10 mouse cellular contexts compared by ENCODE assay signal in the genomic region with DNA sequence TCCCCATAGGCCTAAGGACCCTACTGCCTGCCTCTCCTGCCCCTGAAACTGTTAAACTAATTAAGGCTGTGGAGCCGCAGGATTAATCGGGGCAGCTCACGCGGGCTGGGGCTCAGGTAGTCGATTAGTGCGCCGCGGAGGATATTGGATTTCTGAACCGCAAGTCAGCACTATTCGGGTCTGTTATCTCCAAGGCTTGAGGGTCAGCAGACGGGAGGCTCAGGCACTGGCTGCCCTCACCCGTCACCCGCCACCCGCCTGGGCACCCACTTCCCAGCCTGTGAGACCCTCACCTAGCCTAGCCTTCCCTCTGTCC. TPM values are rescaled to one million over a fixed set of nuclear protein-coding genes. Genes with fewer than 3 reads are reported as not detected.
DNase-seq lines count a peak whose midpoint lies in the region; ATAC-seq and TF ChIP-seq lines count a peak whose summit lies in the region.
"Had no signal": no experiment of that assay in that cellular context is flagged by ENCODE, and none has a peak within 500 bp of the region (broad histone marks: within the 10 kb centered on the region; RNA-seq: fewer than 3 reads in every experiment).

No protein-coding gene starts in this region.

- peak overlapping the region; percentile 60 for H3K9ac ChIP-seq in embryonic facial prominence, embryonic 13.5 days
- peak overlapping the region; percentile 12; the same call in 1 of the 2 replicates for H3K9ac ChIP-seq in hindbrain, embryonic 16.5 days (ENCODE audit: low read depth, low read length)
- H3K9ac ChIP-seq: liver, embryonic 15.5 days had no signal

- peak overlapping the region; percentile 53 for H3K4me2 ChIP-seq in embryonic facial prominence, embryonic 13.5 days
- H3K4me2 ChIP-seq in hindbrain, embryonic 16.5 days (ENCODE audit: low read length) = peak overlapping the region; percentile 4; the same call in 1 of the 2 replicates
- H3K4me2 ChIP-seq in myocyte (ENCODE audit: low read depth) = no peak overlapping the region
- H3K4me2 ChIP-seq: liver, embryonic 15.5 days had no signal

- WGBS in embryonic facial prominence, embryonic 13.5 days = 18% methylated on average over 14 of the region's 14 CpGs
- 48% methylated on average over 13 of the region's 14 CpGs for WGBS in hindbrain, embryonic 16.5 days

- TF ChIP-seq POLR2A in myocyte (IDR thresholded peaks at IDR 0.05; ENCODE audit: insufficient read length, low read depth) = no peak

- H3K27ac ChIP-seq in layer of hippocampus, adult 2 months = peak overlapping the region; percentile 89
- peak overlapping the region; percentile 96 for H3K27ac ChIP-seq in embryonic facial prominence, embryonic 13.5 days
- peak overlapping the region; percentile 16; the same call in 1 of the 2 replicates for H3K27ac ChIP-seq in hindbrain, embryonic 16.5 days (ENCODE audit: low read depth, low read length)
- H3K27ac ChIP-seq: liver, embryonic 15.5 days had no signal

- peaks cover 15% of the 10 kb centered on the region for H3K36me3 ChIP-seq in embryonic facial prominence, embryonic 13.5 days
- no peaks in the 10 kb centered on the region for H3K36me3 ChIP-seq in hindbrain, embryonic 16.5 days (ENCODE audit: control insufficient read depth, insufficient read depth, low read length)
- H3K36me3 ChIP-seq in myocyte (ENCODE audit: control insufficient read depth, insufficient read depth) = no peaks in the 10 kb centered on the region
- H3K36me3 ChIP-seq: liver, embryonic 15.5 days had no signal

- no peak for TF ChIP-seq CTCF in layer of hippocampus, adult 2 months (conservative IDR thresholded peaks at IDR 0.05)

- peaks cover 70% of the 10 kb centered on the region for H3K79me2 ChIP-seq in myocyte (ENCODE audit: control insufficient read depth, insufficient read depth)

- H3K4me3 ChIP-seq in layer of hippocampus, adult 2 months = no peak overlapping the region
- peak overlapping the region; percentile 12 for H3K4me3 ChIP-seq in embryonic facial prominence, embryonic 13.5 days
- H3K4me3 ChIP-seq in hindbrain, embryonic 16.5 days (ENCODE audit: low read length) = no peak overlapping the region
- no peak overlapping the region for H3K4me3 ChIP-seq in myocyte
- H3K4me3 ChIP-seq: liver, embryonic 15.5 days had no signal

- peaks cover 100% of the 10 kb centered on the region for H3K4me1 ChIP-seq in embryonic facial prominence, embryonic 13.5 days
- peaks cover 75% of the 10 kb centered on the region for H3K4me1 ChIP-seq in hindbrain, embryonic 16.5 days (ENCODE audit: control insufficient read depth, insufficient read depth, low read depth, low read length)

- H3K27me3 ChIP-seq in embryonic facial prominence, embryonic 13.5 days = no peaks in the 10 kb centered on the region
- no peaks in the 10 kb centered on the region for H3K27me3 ChIP-seq in hindbrain, embryonic 16.5 days (replicated peaks; ENCODE audit: control insufficient read depth, insufficient read depth, low read length)
- no peaks in the 10 kb centered on the region for H3K27me3 ChIP-seq in myocyte (ENCODE audit: control insufficient read depth, insufficient read depth, insufficient read length)
- H3K27me3 ChIP-seq: liver, embryonic 15.5 days had no signal

- H3ac ChIP-seq in myocyte (ENCODE audit: control insufficient read depth, insufficient read length) = no peak overlapping the region

- no peak for ATAC-seq in embryonic facial prominence, embryonic 13.5 days (ENCODE audit: insufficient number of reproducible peaks, insufficient read depth, low FRiP score, low TSS enrichment, low read depth)
- ATAC-seq in hindbrain, embryonic 16.5 days = no peak
- no peak for ATAC-seq in megakaryocyte-erythroid progenitor cell, adult 5-6 weeks (replicated peaks; ENCODE audit: low FRiP score, low TSS enrichment, poor library complexity, severe bottlenecking)

- no peak for DNase-seq in layer of hippocampus, adult 2 months (ENCODE audit: low spot score in 2 of 2)
- no peak for DNase-seq in layer of hippocampus, postnatal 10 days (ENCODE audit: low spot score in 2 of 2)
- DNase-seq in embryo, embryonic 10 days (ENCODE audit: low spot score) = no peak
- DNase-seq in layer of hippocampus, postnatal 36 days = no peak
- DNase-seq: kidney, postnatal 10 days had no signal

- no peaks in the 10 kb centered on the region for H3K9me3 ChIP-seq in embryonic facial prominence, embryonic 13.5 days
- no peaks in the 10 kb centered on the region for H3K9me3 ChIP-seq in hindbrain, embryonic 16.5 days (ENCODE audit: control insufficient read depth, low read length)
- H3K9me3 ChIP-seq: liver, embryonic 15.5 days had no signal

TF ChIP-seq in myocyte, 11 proteins besides CTCF, POLR2A, EP300 and RAD21:
- TF ChIP-seq TCF3 (IDR thresholded peaks at IDR 0.05; ENCODE audit: insufficient read length, low read depth) = no peak
- no peak for TF ChIP-seq TCF12 (IDR thresholded peaks at IDR 0.05; ENCODE audit: insufficient read depth, poor library complexity, severe bottlenecking)
- no peak for TF ChIP-seq USF1 (IDR thresholded peaks at IDR 0.05; ENCODE audit: low read depth)
- TF ChIP-seq MYOG (IDR thresholded peaks at IDR 0.05; ENCODE audit: control insufficient read depth in 1 of 3, insufficient read depth in 1 of 3, insufficient read length in 2 of 3, low read depth in 2 of 3) = no peak
- TF ChIP-seq POLR2AphosphoS2 (IDR thresholded peaks at IDR 0.05; ENCODE audit: insufficient read length, low read depth) = peak; percentile 3
TF ChIP-seq in myocyte: peak in this region for 1.

RNA-seq across cellular contexts. Expression of a gene that starts 40.4 kb away (rescaled TPM):
- 100 to 1,000 TPM; 108 to 113 TPM for total RNA-seq in layer of hippocampus, adult 2 months (2021)
- total RNA-seq in layer of hippocampus, postnatal 10 days (2021) = 100 to 1,000 TPM in 1 of 2 experiments, 10 to 100 TPM in 1; 98.1 to 103 TPM
- 12.8 and 14.3 TPM in 2 replicates for polyA plus RNA-seq in embryonic facial prominence, embryonic 13.5 days (2015; fragmentation: Nextera tagmentation; extraction: Ambion mirVana)
- 10.4 and 11.6 TPM in 2 replicates for polyA plus RNA-seq in hindbrain, embryonic 16.5 days (2015; fragmentation: Nextera tagmentation; extraction: Ambion mirVana)
- polyA plus RNA-seq in myocyte (2012; fragmentation: generic; extraction: Trizol) = 58.2 TPM
- 100 to 1,000 TPM; 111 to 113 TPM for total RNA-seq in layer of hippocampus, postnatal 36 days (2021)
- total RNA-seq in megakaryocyte-erythroid progenitor cell, adult 5-6 weeks (2014; fragmentation: Nextera tagmentation) = 4.8 and 7.0 TPM in 2 replicates
- 0.33 and 0.72 TPM in 2 replicates for total RNA-seq in megakaryocyte-erythroid progenitor cell, adult 5-6 weeks (2017)

Comparison
In these comparisons a context has a peak if more than half of its experiments do, and no peak if none do; other contexts are left out.
1. H3K27ac ChIP-seq: peak in every context shown above with its lines; median percentile 96 in embryonic facial prominence, embryonic 13.5 days; 89 in layer of hippocampus, adult 2 months; 16 in hindbrain, embryonic 16.5 days.
2. RNA of a gene that starts 40.4 kb away (total RNA-seq): 111 to 113 TPM in layer of hippocampus, postnatal 36 days, 108 to 113 TPM in layer of hippocampus, adult 2 months and 98.1 to 103 TPM in layer of hippocampus, postnatal 10 days; 0.33 to 7.0 TPM in megakaryocyte-erythroid progenitor cell, adult 5-6 weeks; every median in the first group is over 10 times any median in the second.